Mouse (Mus musculus) cerebellum, adult 9-10 months (tissue): ENCODE measurements around the gene Zbed4.
A peak's percentile ranks its signal among the peaks of the same experiment; 100 is the strongest.
"Not testable (repeated sequence)": the region's sequence is repeated elsewhere in the genome, so short reads cannot be mapped to it uniquely, and the experiment has no call there.

ENCODE experiments used
- DNase-seq: peaks from one replicate; pipeline ENCODE4 v3.0.0; 2022

The Zbed4 gene

DNA sequence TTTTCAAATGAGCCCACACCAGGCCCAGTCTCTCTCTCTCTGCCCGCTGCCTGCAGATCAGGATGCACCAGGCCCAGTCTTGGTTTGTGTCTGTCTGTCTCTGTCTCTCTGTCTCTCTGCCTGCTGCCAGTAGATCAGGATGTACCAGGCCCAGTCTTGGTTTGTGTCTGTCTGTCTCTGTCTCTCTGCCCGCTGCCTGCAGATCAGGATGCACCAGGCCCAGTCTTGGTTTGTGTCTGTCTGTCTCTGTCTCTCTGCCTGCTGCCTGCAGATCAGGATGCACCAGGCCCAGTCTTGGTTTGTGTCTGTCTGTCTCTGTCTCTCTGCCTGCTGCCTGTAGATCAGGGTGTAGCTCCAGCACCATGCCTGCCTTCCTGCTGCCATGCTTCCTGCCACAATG, 62.4 kb downstream of the Zbed4 start:
- not testable (repeated sequence) for DNase-seq

DNA sequence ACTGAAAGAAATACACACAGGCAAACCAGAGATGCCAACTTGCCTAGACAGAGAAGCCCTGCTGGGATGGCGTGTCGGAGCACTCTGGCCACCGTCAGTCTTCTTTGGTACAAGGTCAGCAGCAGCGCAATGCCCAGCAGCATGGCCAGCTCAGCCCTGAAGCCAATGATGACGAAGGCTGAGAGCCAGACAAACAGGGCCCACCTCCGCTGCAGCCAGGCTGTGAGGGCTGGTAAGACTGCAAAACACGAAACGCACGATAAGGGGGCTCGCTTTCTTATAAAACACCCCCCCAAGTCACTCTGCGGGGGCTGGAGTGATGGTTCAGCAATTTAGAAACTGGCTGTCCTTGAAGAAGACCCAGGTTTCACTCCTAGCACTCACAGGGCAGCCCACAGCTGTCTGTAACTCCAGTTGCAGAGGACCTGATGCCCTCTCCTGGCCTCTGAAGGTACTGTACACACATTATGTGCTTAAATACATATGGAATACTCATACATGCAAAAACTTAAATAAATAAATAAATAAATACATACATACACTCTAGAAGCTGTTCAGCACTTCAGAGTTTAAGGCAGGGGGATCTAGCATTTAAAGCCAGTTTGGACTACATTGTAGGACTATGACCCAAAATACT, 63.1 kb downstream of the Zbed4 start:
- no peak for DNase-seq

DNA sequence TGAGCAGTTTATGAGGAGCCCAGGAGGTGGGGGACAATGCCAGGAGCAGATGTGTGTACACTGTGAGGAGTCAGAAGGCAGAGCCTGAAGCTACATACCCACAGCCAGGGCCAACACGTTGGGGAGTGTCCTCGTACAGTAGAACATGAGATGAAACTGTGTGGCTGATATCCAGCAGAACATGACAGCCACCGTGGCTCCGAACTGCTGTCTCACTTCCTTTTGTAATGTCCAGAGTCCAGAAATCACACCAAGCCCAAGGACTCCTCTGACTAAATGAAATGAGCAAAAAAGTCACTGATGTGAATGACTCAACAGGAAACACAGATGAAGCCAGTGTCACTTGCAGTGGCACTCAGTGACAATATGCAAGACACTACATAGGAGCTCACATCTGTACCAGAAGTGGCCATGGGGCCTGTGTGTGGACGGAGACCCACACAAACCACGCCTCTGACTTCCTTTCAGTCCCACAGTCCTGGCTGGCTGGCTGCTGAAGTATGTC, 63.8 kb downstream of the Zbed4 start:
- DNase-seq, result no peak

- peak; percentile 100 for DNase-seq
Observed at GRCm38 (mm10) chr15:88819026-88819905, 67.8 kb downstream of the Zbed4 start, which contains the start of the genes Alg12 and Creld2. Alg12 (minus strand) TSS chr15:88819318. Creld2 (plus strand) TSS chr15:88819646.

DNA sequence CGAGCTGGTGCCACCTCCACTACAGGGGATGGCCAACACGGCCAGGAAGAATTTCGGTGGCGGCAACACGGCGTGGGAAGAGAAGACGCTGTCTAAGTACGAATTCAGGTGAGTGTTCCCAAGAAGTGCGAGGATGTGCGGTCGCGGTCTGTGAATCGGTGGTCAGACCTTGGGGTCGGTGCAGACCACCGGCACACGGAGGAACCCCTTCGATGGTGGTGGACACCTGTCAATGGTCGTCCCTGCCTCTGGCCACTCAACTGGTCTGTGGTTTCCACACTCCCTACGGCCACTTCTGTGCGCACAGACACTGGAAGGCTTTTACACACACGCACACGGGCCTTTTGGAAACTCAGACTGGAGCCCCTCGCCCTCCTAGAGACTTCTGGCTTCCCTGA, 68.4 kb downstream of the Zbed4 start:
- no peak for DNase-seq

- DNase-seq, result peak; percentile 38
Observed at GRCm38 (mm10) chr15:88821403-88821802, 69.9 kb downstream of the Zbed4 start.

DNA sequence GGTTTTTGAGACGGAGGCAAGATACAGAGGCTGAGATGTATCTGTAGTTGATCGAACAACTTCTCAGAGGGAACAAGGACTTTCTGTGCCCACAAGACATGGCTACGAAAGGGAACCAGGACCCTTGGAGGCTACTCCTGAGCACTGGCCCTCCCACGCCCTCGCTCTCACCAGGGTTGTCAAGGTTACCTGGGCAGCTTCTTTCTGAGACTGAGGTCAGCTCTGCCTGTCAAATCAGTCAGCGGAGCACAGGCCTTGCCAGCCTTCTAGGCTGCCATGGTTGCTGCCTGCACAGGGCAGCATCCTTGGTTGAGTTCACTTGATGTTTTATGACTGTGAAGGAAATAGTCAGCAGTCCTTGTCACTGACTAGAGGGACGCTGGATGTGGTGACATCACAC, 71.1 kb downstream of the Zbed4 start:
- no peak for DNase-seq

DNA sequence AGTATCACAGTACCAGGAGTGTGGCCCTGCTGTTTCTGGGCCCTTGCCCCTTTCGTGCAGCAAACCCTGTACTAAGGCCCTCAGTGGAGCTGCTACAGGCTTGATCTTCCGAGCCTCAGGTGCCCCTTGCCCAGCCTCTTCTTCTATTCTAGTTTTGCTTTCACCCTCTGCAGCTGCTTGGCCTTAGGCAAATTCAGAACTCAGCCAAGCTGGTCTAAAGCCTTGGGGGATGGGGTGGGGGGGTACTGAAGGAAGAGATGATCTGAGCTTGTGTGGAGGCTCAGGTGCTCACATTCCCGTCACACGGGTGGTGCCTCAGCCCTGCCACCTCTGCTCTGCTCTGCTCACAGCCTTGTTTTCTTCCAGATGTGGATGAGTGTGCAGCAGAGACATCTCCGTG, 71.9 kb downstream of the Zbed4 start:
- no peak for DNase-seq

GRCm38 (mm10) chr15:88827466-88827865, 76.0 kb downstream of the Zbed4 start:
- no peak for DNase-seq

DNA sequence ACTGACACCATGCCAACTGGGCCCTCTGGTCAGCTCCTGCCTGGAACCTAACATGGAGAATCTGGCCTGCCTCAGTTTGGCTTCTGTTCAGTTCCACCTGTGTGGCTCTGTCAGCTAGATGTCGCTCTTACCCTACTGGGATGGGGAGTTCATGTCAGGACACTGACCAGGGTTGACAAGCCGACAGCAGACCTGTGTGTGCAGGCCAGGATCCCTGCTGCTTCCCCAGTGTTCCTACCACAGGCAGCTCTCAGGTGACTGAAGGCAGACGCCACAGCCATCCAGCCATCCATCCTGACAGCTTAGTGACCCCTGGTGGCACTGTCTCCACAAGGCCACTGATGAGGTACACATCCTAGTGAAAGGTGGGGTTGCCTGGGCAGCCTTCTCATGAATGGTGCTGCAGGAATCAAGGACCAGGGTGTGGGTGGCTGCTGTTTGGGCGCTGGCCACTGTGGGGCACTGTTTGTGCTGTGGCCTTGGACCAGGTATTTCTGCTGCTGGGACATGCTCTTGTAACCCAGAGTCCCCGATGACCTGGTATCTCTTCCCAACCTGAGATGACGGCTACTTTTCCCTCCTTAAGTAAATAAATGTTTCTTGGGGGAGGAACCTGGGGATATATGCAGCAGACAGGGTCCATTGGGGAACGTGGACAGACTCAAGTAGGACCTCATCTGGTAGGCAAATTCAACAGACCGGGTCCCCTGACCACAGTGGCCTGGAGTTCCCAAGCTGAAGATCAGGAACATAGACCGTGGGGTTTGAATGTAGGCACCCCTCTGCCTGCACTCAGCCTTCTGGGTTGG, 76.7 kb downstream of the Zbed4 start:
- peak; percentile 97 for DNase-seq

- peak; percentile 94 for DNase-seq
Observed at GRCm38 (mm10) chr15:88828800-88829705, 77.6 kb downstream of the Zbed4 start.

GRCm38 (mm10) chr15:88829791-88830440, 78.5 kb downstream of the Zbed4 start:
- no peak for DNase-seq

GRCm38 (mm10) chr15:88830696-88831095, 79.2 kb downstream of the Zbed4 start:
- DNase-seq, result no peak

GRCm38 (mm10) chr15:88831482-88831881, 80.0 kb downstream of the Zbed4 start:
- no peak for DNase-seq

DNA sequence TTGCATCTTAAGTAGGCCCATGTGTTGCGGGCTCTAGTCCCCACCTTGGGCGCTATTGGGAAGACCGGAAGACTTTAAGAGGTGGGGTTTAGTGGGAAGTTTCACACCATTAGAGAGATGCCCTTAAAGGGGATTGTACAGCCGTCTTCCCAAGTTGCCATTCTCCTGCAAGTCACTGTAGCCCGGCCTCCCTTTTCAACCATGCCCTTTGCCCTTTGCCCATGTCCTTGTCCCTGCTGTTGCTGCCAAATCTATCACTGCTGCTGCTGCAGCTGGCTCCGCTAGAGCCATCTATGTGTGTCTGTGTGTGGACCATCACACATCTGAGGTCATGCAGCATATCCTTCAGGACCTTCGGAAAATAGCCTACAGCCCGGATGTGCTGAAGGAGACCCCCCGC, 81.1 kb downstream of the Zbed4 start:
- no peak for DNase-seq
